Mouse (Mus musculus): ENCODE results near the gene Abhd14b. TPM values are rescaled to one million over a fixed set of nuclear protein-coding genes. Genes with fewer than 3 reads are reported as not detected.

Abhd14b gene
- polyA plus RNA-seq, 1 experiment, result 470 TPM

- peak; percentile 53 for DNase-seq
- peak overlapping the region; percentile 13; the same call in 1 of the 2 replicates for H3K27ac ChIP-seq (ENCODE audit: insufficient read depth, low read depth, low read length)
- no peaks in the 10 kb centered on the region for H3K36me3 ChIP-seq (ENCODE audit: control insufficient read depth, insufficient read depth, low read length)
- H3K4me1 ChIP-seq (ENCODE audit: control insufficient read depth, insufficient read depth, low read length), result peaks cover 13% of the 10 kb centered on the region
- H3K27me3 ChIP-seq (replicated peaks; ENCODE audit: control insufficient read depth, insufficient read depth, low read length), result no peaks in the 10 kb centered on the region
- TF ChIP-seq CTCF (conservative IDR thresholded peaks at IDR 0.05; ENCODE audit: insufficient read depth, insufficient read length, low read depth, low read length), result no peak
- WGBS, result 66% methylated on average over 14 of the region's 14 CpGs
- peak overlapping the region; percentile 2; the same call in 1 of the 2 replicates for H3K4me3 ChIP-seq (ENCODE audit: insufficient read depth, low read depth, low read length)
Measured at GRCm38 (mm10) chr9:106470991-106471750, 23.9 kb downstream of the Abhd14b start.

- H3K27me3 ChIP-seq (replicated peaks; ENCODE audit: control insufficient read depth, insufficient read depth, low read length), result no peaks in the 10 kb centered on the region
- peaks cover 13% of the 10 kb centered on the region for H3K4me1 ChIP-seq (ENCODE audit: control insufficient read depth, insufficient read depth, low read length)
- TF ChIP-seq CTCF (conservative IDR thresholded peaks at IDR 0.05; ENCODE audit: insufficient read depth, insufficient read length, low read depth, low read length) (no peak), POLR2A (IDR thresholded peaks at IDR 0.05; ENCODE audit: low read depth, low read length) (no peak)
- WGBS, result 50% methylated on average over 5 of the region's 5 CpGs
- H3K4me3 ChIP-seq (ENCODE audit: insufficient read depth, low read depth, low read length), result peak overlapping the region; percentile 2; the same call in 1 of the 2 replicates
- no peaks in the 10 kb centered on the region for H3K36me3 ChIP-seq (ENCODE audit: control insufficient read depth, insufficient read depth, low read length)
- peak; percentile 81 for DNase-seq
- peak overlapping the region; percentile 13; the same call in 1 of the 2 replicates for H3K27ac ChIP-seq (ENCODE audit: insufficient read depth, low read depth, low read length)
Measured at GRCm38 (mm10) chr9:106471892-106472291, 24.6 kb downstream of the Abhd14b start.

- H3K4me1 ChIP-seq (ENCODE audit: control insufficient read depth, insufficient read depth, low read length), result peaks cover 13% of the 10 kb centered on the region
- TF ChIP-seq POLR2A (IDR thresholded peaks at IDR 0.05; ENCODE audit: low read depth, low read length) (no peak), CTCF (conservative IDR thresholded peaks at IDR 0.05; ENCODE audit: insufficient read depth, insufficient read length, low read depth, low read length) (no peak)
- DNase-seq, result peak; percentile 49
- H3K36me3 ChIP-seq (ENCODE audit: control insufficient read depth, insufficient read depth, low read length), result no peaks in the 10 kb centered on the region
- no peak overlapping the region for H3K4me3 ChIP-seq (ENCODE audit: insufficient read depth, low read depth, low read length)
- 55% methylated on average over 4 of the region's 4 CpGs for WGBS
- H3K27ac ChIP-seq (ENCODE audit: insufficient read depth, low read depth, low read length), result 0 out of 2 replicates have a peak overlapping the region, but pooled peaks have one; percentile 12
- H3K27me3 ChIP-seq (replicated peaks; ENCODE audit: control insufficient read depth, insufficient read depth, low read length), result no peaks in the 10 kb centered on the region
Measured at GRCm38 (mm10) chr9:106472321-106472720, 25.1 kb downstream of the Abhd14b start.

GRCm38 (mm10) chr9:106473081-106473752 lies 26.0 kb downstream of the Abhd14b start:
- DNase-seq, result peak; percentile 82
- H3K36me3 ChIP-seq (ENCODE audit: control insufficient read depth, insufficient read depth, low read length), result no peaks in the 10 kb centered on the region
- TF ChIP-seq CTCF (conservative IDR thresholded peaks at IDR 0.05; ENCODE audit: insufficient read depth, insufficient read length, low read depth, low read length) (no peak), POLR2A (IDR thresholded peaks at IDR 0.05; ENCODE audit: low read depth, low read length) (no peak)
- H3K27ac ChIP-seq (ENCODE audit: insufficient read depth, low read depth, low read length), result no peak overlapping the region
- no peak overlapping the region for H3K4me3 ChIP-seq (ENCODE audit: insufficient read depth, low read depth, low read length)
- 69% methylated on average over 16 of the region's 16 CpGs for WGBS
- no peaks in the 10 kb centered on the region for H3K27me3 ChIP-seq (replicated peaks; ENCODE audit: control insufficient read depth, insufficient read depth, low read length)
- peaks cover 18% of the 10 kb centered on the region for H3K4me1 ChIP-seq (ENCODE audit: control insufficient read depth, insufficient read depth, low read length)

GRCm38 (mm10) chr9:106473753-106474105 lies 26.5 kb downstream of the Abhd14b start:
- no peak for DNase-seq
- Histone ChIP-seq H3K4me1 (ENCODE audit: control insufficient read depth, insufficient read depth, low read length) (peaks cover 18% of the 10 kb centered on the region), H3K27ac (ENCODE audit: insufficient read depth, low read depth, low read length) (no peak overlapping the region), H3K27me3 (replicated peaks; ENCODE audit: control insufficient read depth, insufficient read depth, low read length) (no peaks in the 10 kb centered on the region), H3K4me3 (ENCODE audit: insufficient read depth, low read depth, low read length) (no peak overlapping the region), H3K36me3 (ENCODE audit: control insufficient read depth, insufficient read depth, low read length) (no peaks in the 10 kb centered on the region)
- 37% methylated on average over 5 of the region's 5 CpGs for WGBS
- TF ChIP-seq CTCF (conservative IDR thresholded peaks at IDR 0.05; ENCODE audit: insufficient read depth, insufficient read length, low read depth, low read length) (no peak), POLR2A (IDR thresholded peaks at IDR 0.05; ENCODE audit: low read depth, low read length) (no peak)

- peak; percentile 76 for DNase-seq
- TF ChIP-seq CTCF (conservative IDR thresholded peaks at IDR 0.05; ENCODE audit: insufficient read depth, insufficient read length, low read depth, low read length) (peak; percentile 79), POLR2A (IDR thresholded peaks at IDR 0.05; ENCODE audit: low read depth, low read length) (no peak)
- Histone ChIP-seq H3K27ac (ENCODE audit: insufficient read depth, low read depth, low read length) (no peak overlapping the region), H3K36me3 (ENCODE audit: control insufficient read depth, insufficient read depth, low read length) (no peaks in the 10 kb centered on the region), H3K4me3 (ENCODE audit: insufficient read depth, low read depth, low read length) (no peak overlapping the region), H3K27me3 (replicated peaks; ENCODE audit: control insufficient read depth, insufficient read depth, low read length) (no peaks in the 10 kb centered on the region), H3K4me1 (ENCODE audit: control insufficient read depth, insufficient read depth, low read length) (peaks cover 18% of the 10 kb centered on the region)
- 11% methylated on average over 6 of the region's 6 CpGs for WGBS
Measured at GRCm38 (mm10) chr9:106474456-106474855, 27.2 kb downstream of the Abhd14b start.

- TF ChIP-seq CTCF (conservative IDR thresholded peaks at IDR 0.05; ENCODE audit: insufficient read depth, insufficient read length, low read depth, low read length) (no peak), POLR2A (IDR thresholded peaks at IDR 0.05; ENCODE audit: low read depth, low read length) (no peak)
- no peak for DNase-seq
- WGBS, result 69% methylated on average over 7 of the region's 7 CpGs
- Histone ChIP-seq H3K27ac (ENCODE audit: insufficient read depth, low read depth, low read length) (no peak overlapping the region), H3K36me3 (ENCODE audit: control insufficient read depth, insufficient read depth, low read length) (no peaks in the 10 kb centered on the region), H3K27me3 (replicated peaks; ENCODE audit: control insufficient read depth, insufficient read depth, low read length) (no peaks in the 10 kb centered on the region), H3K4me3 (ENCODE audit: insufficient read depth, low read depth, low read length) (no peak overlapping the region), H3K4me1 (ENCODE audit: control insufficient read depth, insufficient read depth, low read length) (peaks cover 18% of the 10 kb centered on the region)
Measured at GRCm38 (mm10) chr9:106475046-106475445, 27.8 kb downstream of the Abhd14b start.
